15 mouse cellular contexts compared by ENCODE assay signal in genomic region chr4:153276571-153276970, GRCm38 (mm10).
DNase-seq lines count a peak whose midpoint lies in the region.
"Had no signal": no experiment of that assay in that cellular context is flagged by ENCODE, and none has a peak within 500 bp of the region (broad histone marks: within the 10 kb centered on the region; RNA-seq: fewer than 3 reads in every experiment).

No protein-coding gene starts in this region.

- peak; percentile 10 for DNase-seq in heart, postnatal 4 days
- DNase-seq in heart, adult 18-20 months, result no peak
- peak; percentile 16 to 36 for DNase-seq in kidney, postnatal 25 days
- DNase-seq in kidney, adult 8-10 months, result no peak
- DNase-seq in retina, postnatal 1 day, result peak; percentile 62
- DNase-seq in retina, embryonic 14.5 days (ENCODE audit: low spot score), result no peak
- DNase-seq: adrenal gland, adult 2 months; B cell, adult 2 months; cerebellum, adult 11-12 months; gastrocnemius, postnatal 14 days; liver, embryonic 13.5 days; lung, adult 18-20 months; lung, postnatal 10 days; right cerebral cortex, postnatal 14 days; thymus, postnatal 4 days had no signal

Comparison
In these comparisons a context has a peak if more than half of its experiments do, and no peak if none do; other contexts are left out.
1. DNase-seq: peak in heart, postnatal 4 days (single experiment), kidney, postnatal 25 days (2 of 2) and retina, postnatal 1 day (single experiment); none in heart, adult 18-20 months (0 of 2), kidney, adult 8-10 months (0 of 2) and retina, embryonic 14.5 days (single experiment).